Mouse (Mus musculus): ENCODE results near the gene Stat3. TPM values are rescaled to one million over a fixed set of nuclear protein-coding genes. Genes with fewer than 3 reads are reported as not detected.
A peak's percentile ranks its signal among the peaks of the same experiment; 100 is the strongest.

Gene Stat3
- total RNA-seq, 2 experiments from 2014 or later: 32.4 to 36.7 TPM

- intact Hi-C loops (cut with DNase I): no loop called here
- DNase-seq: no peak
Measured at GRCm38 (mm10) chr11:100931254-100931921, 8.0 kb downstream of the Stat3 start.

- intact Hi-C loops (cut with DNase I): no loop called here
Measured at GRCm38 (mm10) chr11:100930611-100931010, 8.7 kb downstream of the Stat3 start.

GRCm38 (mm10) chr11:100927386-100927785 is 12.0 kb downstream of the Stat3 start:
- intact Hi-C loops (cut with DNase I): no loop called here
- no peak for DNase-seq

More at GRCm38 (mm10) chr11:100930611-100931010, 8.7 kb downstream of the Stat3 start:
- DNase-seq: no peak

GRCm38 (mm10) chr11:100924386-100924919 is 14.9 kb downstream of the Stat3 start:
- intact Hi-C loops (cut with DNase I): no loop called here
- no peak for DNase-seq

- DNase-seq: no peak
- intact Hi-C loops (cut with DNase I): no loop called here
Measured at GRCm38 (mm10) chr11:100920887-100921624, 18.3 kb downstream of the Stat3 start.

- no peak for DNase-seq
- intact Hi-C loops (cut with DNase I): no loop called here
Measured at GRCm38 (mm10) chr11:100918007-100918406, 21.3 kb downstream of the Stat3 start.

GRCm38 (mm10) chr11:100916432-100916971 is 22.8 kb downstream of the Stat3 start:
- intact Hi-C loops (cut with DNase I): no loop called here
- DNase-seq: no peak

GRCm38 (mm10) chr11:100915063-100915462 is 24.3 kb downstream of the Stat3 start:
- intact Hi-C loops (cut with DNase I): no loop called here

GRCm38 (mm10) chr11:100914415-100914814 is 24.9 kb downstream of the Stat3 start:
- DNase-seq: no peak
- intact Hi-C loops (cut with DNase I): no loop called here

More at GRCm38 (mm10) chr11:100915063-100915462, 24.3 kb downstream of the Stat3 start:
- DNase-seq: no peak

GRCm38 (mm10) chr11:100912401-100913155 is 26.8 kb downstream of the Stat3 start:
- intact Hi-C loops (cut with DNase I): no loop called here
- no peak for DNase-seq

GRCm38 (mm10) chr11:100908567-100908966 is 30.8 kb downstream of the Stat3 start:
- no peak for DNase-seq
- intact Hi-C loops (cut with DNase I): no loop called here

GRCm38 (mm10) chr11:100908112-100908511 is 31.2 kb downstream of the Stat3 start:
- intact Hi-C loops (cut with DNase I): no loop called here
- DNase-seq: no peak

- no peak for DNase-seq
- intact Hi-C loops (cut with DNase I): no loop called here
Measured at GRCm38 (mm10) chr11:100906885-100907284, 32.5 kb downstream of the Stat3 start.

GRCm38 (mm10) chr11:100905929-100906328 is 33.4 kb downstream of the Stat3 start:
- intact Hi-C loops (cut with DNase I): no loop called here
- no peak for DNase-seq

- intact Hi-C loops (cut with DNase I): no loop called here
- DNase-seq: no peak
Measured at GRCm38 (mm10) chr11:100904580-100905351, 34.6 kb downstream of the Stat3 start.

GRCm38 (mm10) chr11:100898441-100899199 is 40.7 kb downstream of the Stat3 start:
- DNase-seq: peak; percentile 50
- intact Hi-C loops (cut with DNase I): no loop called here

GRCm38 (mm10) chr11:100897294-100898231 is 41.8 kb downstream of the Stat3 start:
- peak; percentile 83 for DNase-seq
- intact Hi-C loops (cut with DNase I): no loop called here

GRCm38 (mm10) chr11:100896078-100896477 is 43.3 kb downstream of the Stat3 start:
- intact Hi-C loops (cut with DNase I): no loop called here
- peak; percentile 48 for DNase-seq

Measured in left cerebral cortex, postnatal 4 days (tissue).